Mouse (Mus musculus) embryonic fibroblast, embryonic 13.5 days (primary cell): ENCODE results near the gene Gm9857.

Experiments used
- CTCF ChIP-seq: IDR thresholded peaks from 2 replicates; pipeline ENCODE4 v1.5.1; 2011; ENCODE audit warnings: mild to moderate bottlenecking, control low read depth, low read length, moderate library complexity, borderline replicate concordance; ENCODE audit not compliant: insufficient read depth
- POLR2A ChIP-seq: IDR thresholded peaks from 2 replicates; pipeline ENCODE4 v1.6.1; 2011; ENCODE audit warnings: low read depth, mild to moderate bottlenecking, control low read depth, low read length, moderate library complexity

DNA sequence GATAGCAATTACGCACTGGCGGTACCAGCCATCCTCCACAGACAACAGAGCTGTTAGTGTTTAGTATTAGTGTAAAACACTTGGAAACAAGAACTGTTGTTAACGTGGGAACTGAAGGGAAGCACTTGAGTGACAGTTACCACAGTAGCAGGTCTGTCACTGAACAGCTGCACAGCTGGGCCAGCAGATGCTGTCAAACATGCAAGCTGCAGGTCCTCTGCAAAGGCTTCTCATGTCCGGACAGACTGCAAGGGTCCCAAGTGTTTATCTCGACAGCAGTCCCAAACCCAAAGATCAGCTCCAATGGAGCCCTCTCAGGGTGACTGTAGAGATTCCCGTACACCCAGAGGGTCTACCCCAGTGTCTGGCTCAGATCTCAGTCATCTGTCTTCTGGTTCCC lies 41.7 kb upstream of the Gm9857 start:
- TF ChIP-seq CTCF = no peak
- no peak for TF ChIP-seq POLR2A
